Mouse (Mus musculus) monocyte, adult 2 months (primary cell): Measurements from ENCODE around the gene Zfr2.

Source experiments
- DNase-seq, 2 experiments: peaks; one replicate each; pipeline ENCODE4 v3.0.0; 2022; ENCODE audit warnings: low spot score in 2 of 2, low read depth in 1 of 2

The Zfr2 gene

DNA sequence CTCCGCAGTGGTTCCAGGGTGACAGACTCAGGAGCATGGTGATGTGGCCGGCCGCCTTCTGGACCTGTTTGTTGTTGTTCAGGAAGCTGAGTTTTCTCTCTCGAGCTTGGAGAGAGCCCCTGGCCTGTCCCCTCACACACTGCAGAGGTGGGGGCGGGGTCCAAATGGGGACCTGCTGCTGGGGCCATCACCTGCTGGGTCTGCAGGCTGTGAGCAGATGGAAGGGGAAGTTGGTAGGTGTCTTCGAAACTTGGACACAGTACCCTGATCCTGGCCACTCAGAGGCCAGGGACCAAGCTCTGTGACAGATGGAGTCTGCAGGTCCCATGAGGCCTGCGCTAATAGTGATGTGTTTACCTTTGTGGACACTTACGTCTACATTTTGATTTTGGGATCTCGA, 68.4 kb downstream of the Zfr2 start:
- no peak for DNase-seq
